Mouse (Mus musculus) spleen, adult 2 months (tissue): ENCODE measurements around the gene Riiad1.

Experiments
- CTCF ChIP-seq: fragments of 200-500 bp; IDR thresholded peaks from 2 replicates; pipeline ENCODE4 v1.5.1; 2011; ENCODE audit warnings: mild to moderate bottlenecking, inconsistent platforms; ENCODE audit not compliant: insufficient read depth, insufficient read length, insufficient replicate concordance; ENCODE audit errors: extremely low read depth
- POLR2A ChIP-seq: fragments of 200-500 bp; IDR thresholded peaks from 2 replicates; pipeline ENCODE4 v1.6.1; 2011; ENCODE audit warnings: low read depth, low read length, inconsistent platforms

- TF ChIP-seq CTCF (no peak), POLR2A (no peak)
These were observed 43.7 kb downstream of the Riiad1 start for GRCm38 (mm10) chr3:94436420-94436819.
